Mouse (Mus musculus) liver, embryonic 11.5 days (tissue): Measurements from ENCODE around the gene Ankrd24. TPM values are rescaled to one million over a fixed set of nuclear protein-coding genes. Genes with fewer than 3 reads are reported as not detected.

Source experiments
- ATAC-seq: fragments of 200-750 bp; cut with Nextera tagmentation; replicated peaks from 2 replicates; pipeline ENCODE4 v1.8.0; 2017; ENCODE audit warnings: moderate number of reproducible peaks, mild to moderate bottlenecking, moderate TSS enrichment, moderate library complexity; ENCODE audit not compliant: low FRiP score
- DNase-seq: peaks from one replicate; pipeline ENCODE4 v3.0.0-alpha.2; 2017; ENCODE audit warnings: low spot score
- H3K27ac ChIP-seq: fragments of 300-500 bp; sonication (generic); 2 replicates; pipeline ENCODE4 v1.5.1; 2014; ENCODE audit warnings: mild to moderate bottlenecking, low read depth, low read length, control low read depth
- H3K27me3 ChIP-seq: fragments of 300-500 bp; sonication (generic); replicated peaks from 2 replicates; pipeline ENCODE4 v1.6.1; 2014; ENCODE audit warnings: low read length, mixed read lengths; ENCODE audit not compliant: control insufficient read depth, insufficient read depth
- H3K36me3 ChIP-seq: fragments of 300-500 bp; sonication (generic); 2 replicates; pipeline ENCODE4 v1.6.1; 2014; ENCODE audit warnings: mild to moderate bottlenecking, low read length, moderate library complexity, mixed read lengths; ENCODE audit not compliant: control insufficient read depth, insufficient read depth
- H3K4me1 ChIP-seq: fragments of 300-500 bp; sonication (generic); replicated peaks from 2 replicates; pipeline ENCODE4 v1.6.1; 2014; ENCODE audit warnings: low read length, mixed read lengths; ENCODE audit not compliant: control insufficient read depth, insufficient read depth
- H3K4me2 ChIP-seq: fragments of 300-500 bp; sonication (generic); 2 replicates; pipeline ENCODE4 v1.6.1; 2014; ENCODE audit warnings: mild to moderate bottlenecking, control low read depth, moderate library complexity
- H3K4me3 ChIP-seq: fragments of 300-500 bp; sonication (generic); 2 replicates; pipeline ENCODE4 v1.5.1; 2014; ENCODE audit warnings: low read depth, low read length, control low read depth
- H3K9ac ChIP-seq: fragments of 300-500 bp; sonication (generic); 2 replicates; pipeline ENCODE4 v1.6.1; 2014; ENCODE audit warnings: low read depth, low read length, control low read depth
- H3K9me3 ChIP-seq: fragments of 300-500 bp; sonication (generic); 2 replicates; pipeline ENCODE4 v1.6.1; 2016; ENCODE audit warnings: low read length, inconsistent platforms, mixed read lengths; ENCODE audit not compliant: control insufficient read depth
- whole genome bisulfite sequencing: fragments of 180-500 bp; shearing (Covaris S2); extraction: QIAGEN DNeasy Blood & Tissue Kit; methylation state at CpG from one replicate; pipeline ENCODE4 v1.1.7; 2014; 5-methylcytosine and 5-hydroxymethylcytosine counted together
- polyA plus RNA-seq: library from polyadenylated mRNA; unstranded; fragments of >200 nt; fragmentation: Nextera tagmentation; extraction: Ambion mirVana; gene quantifications from 2 replicates; pipeline ENCODE4 v1.2.1, GENCODE M21; 2014

Gene Ankrd24
- polyA plus RNA-seq, 1 experiment from 2014 or later: 3.6 TPM

DNA sequence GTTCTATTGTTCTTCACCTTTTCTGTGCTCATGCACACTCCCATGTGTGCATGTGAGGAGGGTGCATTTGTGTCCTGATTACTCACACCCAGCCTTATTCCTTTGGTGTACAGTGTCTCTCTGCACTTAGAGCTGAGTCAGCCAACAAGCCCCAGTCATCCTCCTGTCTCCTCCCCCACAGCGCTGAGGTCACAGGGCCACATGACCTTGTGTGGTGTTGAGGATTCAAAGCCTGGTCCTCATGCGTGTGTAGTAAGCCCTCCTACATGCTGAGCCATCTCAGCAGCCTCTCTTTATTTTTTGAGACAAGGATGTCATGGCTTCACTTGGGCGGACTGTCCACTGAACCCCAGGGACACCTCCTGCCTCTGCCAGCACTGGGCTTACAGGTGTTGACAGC, 15.6 kb upstream of the Ankrd24 start:
- 60% methylated on average over 3 of the region's 3 CpGs for WGBS
- no peak overlapping the region for H3K4me3 ChIP-seq
- no peak overlapping the region for H3K4me2 ChIP-seq
- H3K4me1 ChIP-seq: no peaks in the 10 kb centered on the region
- H3K9ac ChIP-seq: no peak overlapping the region
- no peak overlapping the region for H3K27ac ChIP-seq
- ATAC-seq (no peak), DNase-seq (no peak)
- H3K9me3 ChIP-seq: no peaks in the 10 kb centered on the region
- 0 out of 2 replicates have a peak, but pooled peaks cover 2% of the 10 kb centered on the region for H3K27me3 ChIP-seq
- H3K36me3 ChIP-seq: no peaks in the 10 kb centered on the region; the same call in 1 of the 2 replicates

DNA sequence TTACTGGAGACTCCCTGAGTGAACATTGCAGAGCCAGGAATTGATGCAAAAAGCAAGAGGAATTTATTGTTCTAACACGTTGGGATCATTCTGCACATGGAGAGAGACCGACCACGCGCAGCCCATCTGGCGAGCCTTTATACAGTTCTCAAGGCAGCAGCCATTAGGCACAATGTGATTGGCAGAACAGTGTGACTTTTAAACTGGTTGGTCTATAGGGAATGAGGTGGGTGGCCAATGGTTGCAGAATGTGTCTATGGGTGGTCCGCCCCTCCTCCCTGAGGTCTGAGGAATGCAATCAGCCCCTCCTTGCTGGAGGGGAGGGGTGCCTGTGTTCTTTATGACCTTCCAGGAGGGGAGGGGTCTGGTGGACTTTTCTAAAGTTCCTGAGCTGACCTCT, 12.9 kb upstream of the Ankrd24 start:
- Histone ChIP-seq H3K27ac (no peak overlapping the region), H3K9me3 (no peaks in the 10 kb centered on the region), H3K4me1 (no peaks in the 10 kb centered on the region), H3K4me2 (no peak overlapping the region), H3K27me3 (0 out of 2 replicates have a peak, but pooled peaks cover 2% of the 10 kb centered on the region), H3K9ac (no peak overlapping the region), H3K36me3 (no peaks in the 10 kb centered on the region), H3K4me3 (no peak overlapping the region)
- 75% methylated on average over 6 of the region's 6 CpGs for WGBS
- DNase-seq (no peak), ATAC-seq (no peak)

DNA sequence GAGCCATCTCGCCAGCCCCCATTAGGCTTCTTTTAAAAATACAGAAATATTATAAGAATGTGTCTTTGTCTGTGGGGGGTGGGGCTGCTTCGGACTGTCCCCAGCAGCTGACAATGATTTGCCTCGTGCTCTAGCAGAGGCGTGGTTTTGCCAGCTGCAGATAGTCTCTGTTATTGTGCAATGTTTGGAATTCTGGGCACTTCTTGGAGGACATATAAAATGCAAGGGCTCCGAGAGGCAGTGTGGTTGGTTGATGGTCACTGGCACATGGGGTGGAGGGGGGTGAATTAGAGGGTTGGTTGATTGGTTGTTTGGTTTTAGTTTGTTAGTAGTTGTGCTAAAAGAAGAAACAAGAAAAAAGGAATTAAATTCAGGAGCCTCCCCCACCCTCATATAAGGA, 8.4 kb upstream of the Ankrd24 start:
- Histone ChIP-seq H3K4me1 (peaks cover 9% of the 10 kb centered on the region), H3K4me3 (no peak overlapping the region), H3K27ac (no peak overlapping the region), H3K4me2 (no peak overlapping the region), H3K27me3 (0 out of 2 replicates have a peak, but pooled peaks cover 2% of the 10 kb centered on the region), H3K9ac (no peak overlapping the region), H3K36me3 (peaks cover 9% of the 10 kb centered on the region; the same call in 1 of the 2 replicates), H3K9me3 (no peaks in the 10 kb centered on the region)
- no peak for ATAC-seq
- WGBS: 78% methylated on average over 5 of the region's 5 CpGs
- no peak for DNase-seq

DNA sequence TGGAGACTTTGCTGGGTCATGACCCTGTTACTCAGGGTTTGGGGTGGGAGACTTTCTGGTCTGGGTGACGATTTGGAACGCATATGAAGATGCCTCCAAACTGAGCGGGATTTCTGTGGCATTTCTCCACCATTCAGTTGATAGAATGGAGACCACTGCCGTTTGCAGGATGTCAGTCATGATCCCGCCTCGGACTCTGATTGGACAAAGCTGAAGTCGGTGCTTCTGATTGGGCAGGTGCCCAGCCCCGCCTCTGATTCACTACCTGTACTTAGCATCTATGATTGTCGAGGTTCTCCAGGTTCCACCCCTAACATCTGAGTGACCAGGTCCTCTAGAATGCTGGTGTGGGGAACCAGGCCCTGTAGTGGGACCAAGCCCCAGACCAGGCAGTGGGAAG, 7.6 kb upstream of the Ankrd24 start:
- H3K4me1 ChIP-seq: peaks cover 9% of the 10 kb centered on the region
- no peak overlapping the region for H3K9ac ChIP-seq
- ATAC-seq (no peak; the same call in 1 of the 2 replicates), DNase-seq (no peak)
- no peaks in the 10 kb centered on the region for H3K9me3 ChIP-seq
- H3K36me3 ChIP-seq: peaks cover 9% of the 10 kb centered on the region; the same call in 1 of the 2 replicates
- H3K4me2 ChIP-seq: no peak overlapping the region
- no peak overlapping the region for H3K4me3 ChIP-seq
- 0 out of 2 replicates have a peak, but pooled peaks cover under 1% of the 10 kb centered on the region for H3K27me3 ChIP-seq
- 50% methylated on average over 9 of the region's 9 CpGs for WGBS
- H3K27ac ChIP-seq: no peak overlapping the region

GRCm38 (mm10) chr10:81623441-81623840, 4.9 kb upstream of the Ankrd24 start:
- H3K27ac ChIP-seq: no peak overlapping the region
- H3K9me3 ChIP-seq: no peaks in the 10 kb centered on the region
- no peaks in the 10 kb centered on the region for H3K27me3 ChIP-seq
- DNase-seq (no peak), ATAC-seq (no peak)
- WGBS: 54% methylated on average over 8 of the region's 8 CpGs
- no peak overlapping the region for H3K4me3 ChIP-seq
- peaks cover 9% of the 10 kb centered on the region; the same call in 1 of the 2 replicates for H3K36me3 ChIP-seq
- no peak overlapping the region for H3K4me2 ChIP-seq
- H3K4me1 ChIP-seq: peaks cover 24% of the 10 kb centered on the region
- H3K9ac ChIP-seq: no peak overlapping the region; the same call in 1 of the 2 replicates

GRCm38 (mm10) chr10:81626101-81626993, 2.0 kb upstream of the Ankrd24 start:
- H3K9ac ChIP-seq: peak overlapping the region; percentile 88
- peak overlapping the region; percentile 70 for H3K4me3 ChIP-seq
- DNase-seq: no peak
- no peaks in the 10 kb centered on the region for H3K9me3 ChIP-seq
- WGBS: 80% methylated on average over 22 of the region's 22 CpGs
- H3K27ac ChIP-seq: peak overlapping the region; percentile 92
- H3K27me3 ChIP-seq: no peaks in the 10 kb centered on the region
- peaks cover 25% of the 10 kb centered on the region for H3K4me1 ChIP-seq
- H3K36me3 ChIP-seq: peaks cover 9% of the 10 kb centered on the region; the same call in 1 of the 2 replicates
- peak overlapping the region; percentile 83 for H3K4me2 ChIP-seq
- no peak; the same call in 1 of the 2 replicates for ATAC-seq

DNA sequence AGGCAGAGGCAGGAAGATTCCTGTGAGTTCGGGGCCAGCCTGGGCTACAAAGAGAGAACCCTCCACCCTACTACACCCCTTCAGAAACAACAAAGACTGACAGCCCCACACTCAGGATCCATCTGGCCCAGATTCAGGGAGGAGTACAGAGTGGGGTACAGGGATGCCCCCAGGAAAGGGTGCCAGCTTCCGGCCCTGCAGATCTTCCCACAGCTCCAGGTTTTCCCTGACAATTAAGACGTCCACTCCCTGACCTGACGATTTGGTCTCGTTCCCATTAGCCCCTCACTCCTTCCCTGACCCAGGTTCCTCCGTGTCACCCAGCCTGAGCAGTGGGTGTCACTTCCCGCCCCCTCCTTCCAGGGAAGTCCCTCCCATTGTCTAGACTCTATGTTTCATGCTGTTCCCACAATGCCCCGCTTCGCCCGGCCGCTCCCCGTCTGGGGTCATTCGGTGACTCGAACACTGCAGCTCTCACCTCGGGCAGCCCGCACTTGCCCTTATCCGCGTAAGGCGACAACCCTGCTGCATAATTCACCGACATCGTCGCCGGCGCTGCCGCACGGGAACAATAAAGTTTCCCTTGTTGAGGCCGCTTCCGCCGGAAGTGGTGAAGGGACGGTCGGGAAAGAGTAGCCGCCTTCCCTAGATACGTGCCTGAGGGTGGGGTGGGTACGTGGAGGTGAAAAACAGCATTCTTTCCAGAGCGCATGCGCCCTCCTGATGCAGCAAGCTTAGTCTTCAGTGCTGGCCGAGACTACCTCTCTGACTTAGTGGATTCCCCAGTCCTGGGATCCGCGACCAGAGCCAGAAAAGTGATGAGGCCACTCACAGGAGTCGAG, 1.1 kb upstream of the Ankrd24 start, which contains the start of gene Sirt6:
TSS of gene Sirt6 (minus strand) at position 804 of the 842 bp plus-strand sequence.
- peak; percentile 93 for DNase-seq
- ATAC-seq: peak; percentile 92
- H3K4me3 ChIP-seq: peak within 1 kb of the TSS; percentile 70

GRCm38 (mm10) chr10:81627836-81628220, 512 bp upstream of the Ankrd24 start:
- ATAC-seq: peak; percentile 35
- no peaks in the 10 kb centered on the region for H3K27me3 ChIP-seq
- H3K4me1 ChIP-seq: peaks cover 25% of the 10 kb centered on the region
- 45% methylated on average over 7 of the region's 7 CpGs for WGBS
- H3K9me3 ChIP-seq: no peaks in the 10 kb centered on the region
- no peak for DNase-seq
- peak overlapping the region; percentile 92 for H3K27ac ChIP-seq
- H3K4me3 ChIP-seq: peak overlapping the region; percentile 70
- peak overlapping the region; percentile 83 for H3K4me2 ChIP-seq
- H3K36me3 ChIP-seq: peaks cover 2% of the 10 kb centered on the region; the same call in 1 of the 2 replicates
- H3K9ac ChIP-seq: peak overlapping the region; percentile 88

More for the DNA sequence above, 1.1 kb upstream of the Ankrd24 start, which contains the start of gene Sirt6:
- 5% methylated on average over 40 of the region's 40 CpGs for WGBS
- H3K4me1 ChIP-seq: peaks cover 25% of the 10 kb centered on the region
- H3K36me3 ChIP-seq: peaks cover 6% of the 10 kb centered on the region; the same call in 1 of the 2 replicates
- no peaks in the 10 kb centered on the region for H3K27me3 ChIP-seq
- H3K27ac ChIP-seq: peak within 1 kb of the TSS; percentile 92
- no peaks in the 10 kb centered on the region for H3K9me3 ChIP-seq
- H3K9ac ChIP-seq: peak within 1 kb of the TSS; percentile 88
- peak within 1 kb of the TSS; percentile 83 for H3K4me2 ChIP-seq
